Comparison of ENCODE assay signal across 14 mouse cellular contexts in the genomic region with DNA sequence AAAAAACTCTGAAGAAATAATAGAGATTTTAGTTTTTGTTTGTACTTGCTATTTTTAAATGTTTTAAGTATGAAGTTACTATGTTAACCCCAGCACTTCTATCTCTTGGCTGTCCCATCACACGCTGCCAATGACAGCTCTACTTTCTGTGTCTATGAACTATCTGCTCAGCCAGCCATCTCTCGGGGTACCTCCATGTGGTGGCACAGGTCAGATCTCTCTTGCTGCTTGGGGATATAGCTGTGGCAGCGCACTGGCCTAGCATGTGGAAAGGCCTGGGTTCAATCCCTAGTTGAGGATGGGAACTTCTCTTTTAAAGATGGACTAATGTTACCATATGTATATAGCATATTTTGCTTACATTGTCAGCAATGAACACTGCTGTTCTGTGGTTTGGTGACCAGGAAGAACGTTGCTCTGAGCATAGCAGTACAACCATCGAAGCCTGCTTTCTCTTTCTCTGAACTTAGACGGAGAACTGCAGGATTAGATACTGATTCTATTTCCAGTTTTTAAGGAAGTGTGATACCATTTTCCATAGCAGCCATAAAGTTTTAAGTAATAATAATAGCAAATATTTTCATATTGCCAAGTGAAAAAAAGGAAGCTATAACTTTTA.
DNase-seq lines count a peak whose midpoint lies in the region; ATAC-seq and TF ChIP-seq lines count a peak whose summit lies in the region.
"Had no signal": no experiment of that assay in that cellular context is flagged by ENCODE, and none has a peak within 500 bp of the region (broad histone marks: within the 10 kb centered on the region; RNA-seq: fewer than 3 reads in every experiment).

No protein-coding gene starts in this region.

- ATAC-seq in kidney, embryonic 16.5 days (ENCODE audit: low FRiP score, low TSS enrichment), result no peak
- ATAC-seq: hindbrain, embryonic 16.5 days had no signal

- no peak overlapping the region for H3K9ac ChIP-seq in kidney, embryonic 16.5 days (replicated peaks; ENCODE audit: low read length)
- no peak overlapping the region for H3K9ac ChIP-seq in MEL (ENCODE audit: control insufficient read depth, low read depth, low read length, poor library complexity, severe bottlenecking)
- H3K9ac ChIP-seq: neural tube, embryonic 15.5 days had no signal

- H3K36me3 ChIP-seq in kidney, embryonic 16.5 days (ENCODE audit: insufficient read depth, low read length), result no peaks in the 10 kb centered on the region
- H3K36me3 ChIP-seq in MEL (ENCODE audit: control insufficient read depth in 1 of 2, insufficient read depth in 2 of 2, low read length in 2 of 2) (peaks cover 0 to 17% of the 10 kb centered on the region in 2 experiments; a peak in 2 of 4 replicates), macrophage (ENCODE audit: inconsistent target) (no peaks in the 10 kb centered on the region)
- H3K36me3 ChIP-seq: neural tube, embryonic 15.5 days had no signal

- no peak for TF ChIP-seq EP300 in MEL (IDR thresholded peaks at IDR 0.05; ENCODE audit: low read depth in 1 of 2, low read length in 2 of 2)

- H3K9me3 ChIP-seq in kidney, embryonic 16.5 days (ENCODE audit: low read length), result no peaks in the 10 kb centered on the region
- no peaks in the 10 kb centered on the region for H3K9me3 ChIP-seq in MEL (replicated peaks; ENCODE audit: insufficient read depth, low read length)
- H3K9me3 ChIP-seq: neural tube, embryonic 15.5 days had no signal

- peaks cover 51% of the 10 kb centered on the region for H3K4me1 ChIP-seq in kidney, embryonic 16.5 days (ENCODE audit: insufficient read depth, low read length)
- H3K4me1 ChIP-seq in MEL (ENCODE audit: control insufficient read depth in 1 of 2, insufficient read depth in 2 of 2, low read length in 2 of 2), result peaks cover 6 to 14% of the 10 kb centered on the region in 2 experiments; a peak in 3 of 4 replicates

- no peak overlapping the region for H3K4me2 ChIP-seq in kidney, embryonic 16.5 days (replicated peaks; ENCODE audit: low read depth, low read length)
- H3K4me2 ChIP-seq: neural tube, embryonic 15.5 days had no signal

- no peak for TF ChIP-seq POLR2A in MEL (IDR thresholded peaks at IDR 0.05; ENCODE audit: control insufficient read depth in 1 of 2, insufficient read depth in 1 of 2, low read depth in 1 of 2, low read length in 2 of 2, poor library complexity in 1 of 2)

- H3K4me3 ChIP-seq in kidney, embryonic 16.5 days (ENCODE audit: low read length), result no peak overlapping the region
- no peak overlapping the region for H3K4me3 ChIP-seq in MEL (ENCODE audit: control insufficient read depth in 1 of 2, insufficient read depth in 1 of 2, low read depth in 2 of 2, low read length in 2 of 2)
- H3K4me3 ChIP-seq in macrophage (ENCODE audit: inconsistent target), result no peak overlapping the region
- H3K4me3 ChIP-seq: erythroblast, embryonic 14.5 days; neural tube, embryonic 15.5 days had no signal

- no peak for DNase-seq in kidney, adult 11 months
- peak; percentile 37 for DNase-seq in CD4-positive helper T cell, adult 2 months (ENCODE audit: low read depth, low spot score)
- peak; percentile 21 for DNase-seq in MEL (ENCODE audit: low read depth, low spot score)
- DNase-seq in layer of hippocampus, adult 9-10 months (ENCODE audit: low spot score), result no peak
- DNase-seq in yolk sac, embryonic 10.5 days (ENCODE audit: low spot score), result no peak
- DNase-seq: cerebellum, adult 18-20 months; embryo, embryonic 11 days; liver; thymus, postnatal 36 days had no signal

- H3K27me3 ChIP-seq in kidney, embryonic 16.5 days (ENCODE audit: insufficient read depth, low read length), result no peaks in the 10 kb centered on the region
- H3K27me3 ChIP-seq in MEL (ENCODE audit: control insufficient read depth in 1 of 2, insufficient read depth in 2 of 2, low read length in 2 of 2), result no peaks in the 10 kb centered on the region
- H3K27me3 ChIP-seq: neural tube, embryonic 15.5 days had no signal

- peak overlapping the region; percentile 58; the same call in 1 of the 2 replicates for H3K27ac ChIP-seq in kidney, embryonic 16.5 days (ENCODE audit: low read length)
- H3K27ac ChIP-seq in MEL (ENCODE audit: control insufficient read depth, low read depth, low read length) (peak overlapping the region; percentile 24; the same call in 1 of the 2 replicates), macrophage (peak overlapping the region; percentile 69)
- H3K27ac ChIP-seq: neural tube, embryonic 15.5 days had no signal

- H3K79me2 ChIP-seq in MEL (ENCODE audit: control insufficient read depth, insufficient read depth, low read length, poor library complexity) (0 out of 2 replicates have a peak, but pooled peaks cover 1% of the 10 kb centered on the region), macrophage (ENCODE audit: inconsistent target) (no peaks in the 10 kb centered on the region)

- no peak for TF ChIP-seq CTCF in MEL (IDR thresholded peaks at IDR 0.05 in 2 of 3, conservative IDR thresholded peaks at IDR 0.05 in 1 of 3; ENCODE audit: control insufficient read depth in 1 of 3, insufficient read depth in 1 of 3, low read depth in 2 of 3, low read length in 3 of 3, poor library complexity in 1 of 3, severe bottlenecking in 1 of 3)

- 86% methylated on average over 6 of the region's 6 CpGs for WGBS in kidney, embryonic 16.5 days
- 50% methylated on average over 6 of the region's 6 CpGs for WGBS in macrophage (ENCODE audit: missing documents)

- no peak for TF ChIP-seq RAD21 in MEL (IDR thresholded peaks at IDR 0.05; ENCODE audit: low read depth, low read length)

TF ChIP-seq in MEL, 35 proteins besides CTCF, POLR2A, EP300 and RAD21:
- no peak for TF ChIP-seq POLR2AphosphoS5 (IDR thresholded peaks at IDR 0.05; ENCODE audit: borderline replicate concordance, low read depth, low read length)
- TF ChIP-seq TCF12 (IDR thresholded peaks at IDR 0.05; ENCODE audit: low read depth, low read length), result no peak
- no peak for TF ChIP-seq SIN3A (IDR thresholded peaks at IDR 0.05; ENCODE audit: low read length)
- no peak for TF ChIP-seq MAZ (IDR thresholded peaks at IDR 0.05; ENCODE audit: low read depth, low read length)
- TF ChIP-seq CHD1 (IDR thresholded peaks at IDR 0.05; ENCODE audit: low read depth, low read length), result no peak
- no peak for TF ChIP-seq MYC (IDR thresholded peaks at IDR 0.05; ENCODE audit: low read depth, low read length)

Comparison
In these comparisons a context has a peak if more than half of its experiments do, and no peak if none do; other contexts are left out.
1. DNase-seq: peak in CD4-positive helper T cell, adult 2 months (single experiment) and MEL (single experiment); none in kidney, adult 11 months (single experiment), layer of hippocampus, adult 9-10 months (single experiment) and yolk sac, embryonic 10.5 days (single experiment).
2. Peak in every context shown above with its lines, with median percentiles within 50 percentile points of each other: H3K27ac ChIP-seq.